In genomic region chr11:22138466-22138865, GRCm38 (mm10) we compare ENCODE assay signal across 23 mouse cellular contexts.
"Had no signal": no experiment of that assay in that cellular context is flagged by ENCODE, and none has a peak within 500 bp of the region (broad histone marks: within the 10 kb centered on the region; RNA-seq: fewer than 3 reads in every experiment).

No protein-coding gene starts in this region.

- H3K9me3 ChIP-seq: heart, embryonic 12.5 days; hindbrain, embryonic 13.5 days; hindbrain, embryonic 15.5 days; kidney, embryonic 15.5 days; limb, embryonic 13.5 days; limb, embryonic 15.5 days; liver, embryonic 12.5 days had no signal

- H3K36me3 ChIP-seq: kidney, embryonic 15.5 days; limb, embryonic 15.5 days; liver, embryonic 12.5 days had no signal

- H3K9ac ChIP-seq: heart, embryonic 12.5 days; hindbrain, embryonic 13.5 days; hindbrain, embryonic 15.5 days; kidney, embryonic 15.5 days; limb, embryonic 13.5 days; limb, embryonic 15.5 days; liver, embryonic 12.5 days; liver, embryonic 14.5 days had no signal

- ATAC-seq: hindbrain, postnatal 0 days; intestine, embryonic 16.5 days; liver, embryonic 12.5 days had no signal

- DNase-seq: gastrocnemius, adult 2 months; gastrocnemius, postnatal 10 days; gastrocnemius, postnatal 25 days; kidney, adult 11 months; kidney, adult 2 months; kidney, adult 9 months; kidney, postnatal 14 days; kidney, postnatal 36 days; layer of hippocampus, adult 9-11 months; layer of hippocampus, postnatal 36 days; left cerebral cortex, postnatal 4 days; lung, adult 18-20 months had no signal

- H3K27me3 ChIP-seq: heart, embryonic 12.5 days; hindbrain, embryonic 13.5 days; hindbrain, embryonic 15.5 days; kidney, embryonic 15.5 days; limb, embryonic 13.5 days; limb, embryonic 15.5 days; liver, embryonic 12.5 days had no signal

- H3K27ac ChIP-seq: gastrocnemius, adult 2 months; hindbrain, embryonic 13.5 days; hindbrain, embryonic 15.5 days; hindbrain, postnatal 0 days; kidney, embryonic 15.5 days; kidney, postnatal 0 days; limb, embryonic 13.5 days; limb, embryonic 15.5 days; liver, embryonic 12.5 days; liver, embryonic 14.5 days had no signal

- H3K4me1 ChIP-seq: hindbrain, embryonic 13.5 days; hindbrain, embryonic 15.5 days; kidney, embryonic 15.5 days; limb, embryonic 13.5 days; limb, embryonic 15.5 days; liver, embryonic 12.5 days had no signal

- H3K4me2 ChIP-seq: heart, embryonic 12.5 days; hindbrain, embryonic 13.5 days; hindbrain, embryonic 15.5 days; kidney, embryonic 15.5 days; limb, embryonic 13.5 days; limb, embryonic 15.5 days; liver, embryonic 12.5 days had no signal

- H3K4me3 ChIP-seq: gastrocnemius, adult 2 months; heart, embryonic 12.5 days; hindbrain, embryonic 13.5 days; hindbrain, embryonic 15.5 days; kidney, embryonic 15.5 days; limb, embryonic 13.5 days; limb, embryonic 15.5 days; liver, embryonic 12.5 days had no signal
